Mouse (Mus musculus): ENCODE data around the gene Jph3.
A peak's percentile ranks its signal among the peaks of the same experiment; 100 is the strongest.

Jph3 gene

DNA sequence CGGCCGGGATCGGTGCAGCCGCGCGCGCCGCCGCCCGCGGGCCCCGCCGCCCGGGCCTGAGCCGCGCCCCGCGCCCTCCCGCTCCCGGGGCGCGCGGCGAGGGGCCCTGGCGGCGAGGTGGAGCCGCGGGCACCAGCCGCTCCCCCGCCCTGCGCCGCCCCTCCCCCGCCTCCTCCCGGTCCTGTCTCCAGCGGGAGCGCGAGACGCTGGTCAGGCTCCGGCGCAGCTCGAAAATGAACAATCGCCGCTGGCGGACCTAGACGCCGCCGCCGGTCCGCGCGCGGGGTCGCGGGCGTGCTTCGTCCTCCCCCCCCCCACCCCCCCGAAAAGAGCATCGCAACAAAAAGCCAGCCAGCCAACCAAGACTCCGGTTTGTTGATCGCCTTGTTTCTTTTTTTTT lies 747 bp downstream of the Jph3 start:
- DNase-seq (ENCODE audit: low spot score): no peak

- no peak for DNase-seq (ENCODE audit: low spot score)
Observed at GRCm38 (mm10) chr8:121730646-121731045, 1.2 kb downstream of the Jph3 start.

- DNase-seq (ENCODE audit: low spot score): no peak
Observed at GRCm38 (mm10) chr8:121731060-121731459, 1.6 kb downstream of the Jph3 start.

DNA sequence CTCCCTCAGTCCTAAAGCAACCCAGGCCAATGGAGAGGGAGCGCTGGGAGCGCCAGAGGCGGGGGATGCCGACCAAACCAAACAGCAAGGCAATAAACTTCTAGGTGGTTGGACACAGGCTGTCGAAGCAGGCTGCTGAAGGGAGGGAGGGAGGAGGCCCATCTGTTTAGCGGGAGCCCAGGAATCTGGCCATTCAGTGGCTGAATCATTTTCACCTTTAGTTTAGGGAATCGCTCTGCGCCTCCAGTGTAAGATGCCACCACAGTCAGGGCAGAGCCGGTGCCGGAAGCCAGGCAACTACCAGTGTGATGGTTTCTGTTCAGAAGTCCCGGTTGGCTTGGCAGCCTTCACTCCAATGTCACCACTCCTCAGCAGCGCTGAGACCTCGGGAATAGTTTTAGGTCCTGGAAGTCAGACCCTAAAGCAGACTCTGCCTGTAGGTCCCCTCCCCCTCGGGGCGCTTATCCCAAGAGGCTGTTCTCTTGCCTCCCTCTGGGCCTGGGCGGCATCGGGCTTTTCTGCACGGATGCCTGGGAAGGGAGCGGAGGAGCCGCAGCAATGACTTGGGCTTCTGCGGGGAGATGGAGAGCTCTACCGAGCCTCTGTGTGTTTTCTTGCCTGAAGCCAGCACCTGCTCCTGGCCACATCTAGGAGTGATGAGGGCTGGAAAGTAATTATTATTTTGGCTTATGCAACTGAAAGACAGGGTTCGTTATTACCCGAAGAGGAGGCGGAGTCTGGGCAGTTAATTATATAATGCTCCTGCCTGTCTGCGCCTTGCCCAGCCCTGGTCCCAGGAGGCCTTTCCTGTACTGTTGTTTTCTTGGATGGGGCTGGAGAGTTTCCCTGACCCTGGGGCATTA lies 2.3 kb downstream of the Jph3 start:
- no peak for DNase-seq (ENCODE audit: low spot score)

- no peak for DNase-seq (ENCODE audit: low spot score)
Observed at GRCm38 (mm10) chr8:121732334-121732665, 2.9 kb downstream of the Jph3 start.

- DNase-seq (ENCODE audit: low spot score): no peak
Observed at GRCm38 (mm10) chr8:121734262-121734661, 4.8 kb downstream of the Jph3 start.

- DNase-seq (ENCODE audit: low spot score): peak; percentile 2
Observed at GRCm38 (mm10) chr8:121736236-121736635, 6.8 kb downstream of the Jph3 start.

GRCm38 (mm10) chr8:121740721-121741120 lies 11.3 kb downstream of the Jph3 start:
- DNase-seq (ENCODE audit: low spot score): no peak

- no peak for DNase-seq (ENCODE audit: low spot score)
Observed at GRCm38 (mm10) chr8:121749501-121749900, 20.1 kb downstream of the Jph3 start.

- DNase-seq (ENCODE audit: low spot score): no peak
Observed at GRCm38 (mm10) chr8:121750512-121750911, 21.1 kb downstream of the Jph3 start.

DNA sequence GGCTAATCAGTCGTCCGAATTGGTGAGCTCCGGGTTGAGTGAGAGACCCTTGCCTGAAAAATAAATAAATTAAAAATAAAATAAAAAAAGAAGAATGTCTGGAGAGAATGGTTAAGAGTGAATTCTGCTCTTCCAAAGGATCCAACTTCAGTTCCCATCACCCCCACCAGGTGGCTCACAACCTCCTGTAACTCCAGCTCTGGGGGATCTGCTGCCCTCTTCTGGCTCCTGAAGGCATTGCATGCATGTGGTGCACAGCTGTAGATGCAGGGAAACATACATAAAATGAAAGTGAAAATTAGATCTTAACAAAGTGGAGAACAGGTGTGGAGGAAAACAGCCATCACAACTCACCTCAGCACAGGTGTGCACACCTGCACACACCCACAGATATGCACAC lies 22.0 kb downstream of the Jph3 start:
- peak; percentile 30 for DNase-seq (ENCODE audit: low spot score)

- DNase-seq (ENCODE audit: low spot score): no peak
Observed at GRCm38 (mm10) chr8:121758470-121758869, 29.0 kb downstream of the Jph3 start.

DNA sequence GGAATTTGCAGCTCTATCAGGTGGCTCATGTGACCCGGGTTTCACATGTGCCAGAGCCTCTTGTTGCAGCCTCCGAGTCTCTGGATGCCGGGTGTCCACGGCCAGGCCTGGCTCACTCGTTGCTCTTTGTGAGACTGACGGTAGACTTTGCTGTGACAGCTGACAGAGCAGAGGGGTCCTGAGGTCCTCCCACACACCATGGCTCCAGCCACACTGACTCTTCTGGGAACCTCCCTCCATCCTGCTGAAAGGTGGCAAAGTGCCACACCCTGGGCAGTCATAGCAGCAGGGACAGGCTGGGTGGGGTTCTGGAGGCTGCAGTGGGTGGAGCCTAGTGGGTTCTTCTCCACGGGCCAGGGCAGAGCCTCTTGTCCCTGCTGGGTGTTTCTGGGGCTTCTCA lies 31.1 kb downstream of the Jph3 start:
- no peak for DNase-seq (ENCODE audit: low spot score)

DNA sequence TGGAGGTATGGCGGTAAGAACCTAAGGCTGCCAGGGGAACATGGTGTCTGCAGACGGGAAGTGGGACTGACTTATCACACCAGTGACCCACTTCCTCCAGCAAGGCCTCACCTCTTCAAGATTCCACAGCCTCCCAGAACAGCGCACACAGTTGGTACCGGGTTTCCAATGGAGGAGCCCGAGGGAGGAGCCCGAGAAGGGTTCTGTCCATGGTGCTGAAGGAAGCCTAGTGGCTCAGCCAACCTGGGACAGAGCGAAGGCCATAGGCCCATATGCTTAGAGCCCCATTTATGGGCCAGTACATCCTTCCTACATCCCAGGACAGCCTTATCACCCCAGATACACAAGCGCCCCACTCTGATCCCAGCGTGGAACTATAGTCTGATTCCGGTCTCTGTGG lies 32.1 kb downstream of the Jph3 start:
- no peak for DNase-seq (ENCODE audit: low spot score)

GRCm38 (mm10) chr8:121762999-121763699 lies 33.7 kb downstream of the Jph3 start:
- no peak for DNase-seq (ENCODE audit: low spot score)

GRCm38 (mm10) chr8:121763700-121764013 lies 34.2 kb downstream of the Jph3 start:
- DNase-seq (ENCODE audit: low spot score): no peak

DNA sequence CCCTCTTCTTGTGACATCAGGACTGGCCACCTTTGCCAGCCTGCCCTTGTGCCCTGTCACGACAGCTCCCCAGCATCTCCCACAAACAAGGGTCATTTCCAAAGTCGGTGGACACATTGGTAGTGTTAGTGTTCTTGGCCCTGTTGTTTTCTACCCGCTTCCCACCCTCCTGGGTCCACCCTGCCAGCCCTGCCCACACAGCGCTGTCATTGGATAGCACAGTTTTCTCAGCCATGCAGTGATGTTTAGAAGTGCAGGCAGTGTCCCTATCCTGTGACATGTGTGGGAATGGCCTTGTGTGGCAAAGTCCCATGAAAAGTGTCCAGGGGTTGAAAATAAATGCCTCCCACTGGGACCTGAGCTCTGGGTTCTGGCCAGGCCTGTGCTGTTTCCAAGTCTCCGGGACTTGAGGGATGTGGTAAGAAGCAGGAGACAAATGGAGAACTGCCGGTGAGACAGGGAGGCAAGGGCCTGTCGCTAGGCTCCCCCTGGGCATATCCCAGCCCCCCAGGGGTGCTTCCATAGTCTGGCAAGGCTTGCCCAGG lies 36.2 kb downstream of the Jph3 start:
- no peak for DNase-seq (ENCODE audit: low spot score)

- DNase-seq (ENCODE audit: low spot score): no peak
Observed at GRCm38 (mm10) chr8:121769095-121769494, 39.7 kb downstream of the Jph3 start.

GRCm38 (mm10) chr8:121769621-121770020 lies 40.2 kb downstream of the Jph3 start:
- no peak for DNase-seq (ENCODE audit: low spot score)

GRCm38 (mm10) chr8:121770845-121771752 lies 41.7 kb downstream of the Jph3 start:
- DNase-seq (ENCODE audit: low spot score): no peak

- DNase-seq (ENCODE audit: low spot score): no peak
Observed at GRCm38 (mm10) chr8:121773876-121774275, 44.5 kb downstream of the Jph3 start.

DNA sequence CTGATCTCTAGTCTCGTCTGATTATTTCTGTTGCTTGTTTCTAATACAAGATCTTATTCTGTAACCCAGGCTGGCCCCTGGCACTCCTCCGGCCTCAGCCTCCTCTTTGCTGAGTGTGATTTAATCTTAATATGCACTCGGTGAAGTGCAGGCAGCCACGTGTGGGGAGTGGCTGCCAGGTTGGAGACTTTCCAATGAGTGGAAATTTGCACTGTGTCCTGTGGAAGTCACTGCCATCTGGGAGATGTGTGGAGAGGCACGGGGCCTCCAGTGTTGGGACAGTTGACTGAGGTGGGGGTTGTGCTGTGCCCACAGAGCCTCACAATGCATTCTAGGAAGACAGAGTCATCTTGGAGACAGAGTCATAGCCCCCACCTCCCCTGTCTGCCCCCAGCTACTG lies 53.1 kb downstream of the Jph3 start:
- no peak for DNase-seq (ENCODE audit: low spot score)
